7 mouse cellular contexts compared by ENCODE assay signal in the genomic region with DNA sequence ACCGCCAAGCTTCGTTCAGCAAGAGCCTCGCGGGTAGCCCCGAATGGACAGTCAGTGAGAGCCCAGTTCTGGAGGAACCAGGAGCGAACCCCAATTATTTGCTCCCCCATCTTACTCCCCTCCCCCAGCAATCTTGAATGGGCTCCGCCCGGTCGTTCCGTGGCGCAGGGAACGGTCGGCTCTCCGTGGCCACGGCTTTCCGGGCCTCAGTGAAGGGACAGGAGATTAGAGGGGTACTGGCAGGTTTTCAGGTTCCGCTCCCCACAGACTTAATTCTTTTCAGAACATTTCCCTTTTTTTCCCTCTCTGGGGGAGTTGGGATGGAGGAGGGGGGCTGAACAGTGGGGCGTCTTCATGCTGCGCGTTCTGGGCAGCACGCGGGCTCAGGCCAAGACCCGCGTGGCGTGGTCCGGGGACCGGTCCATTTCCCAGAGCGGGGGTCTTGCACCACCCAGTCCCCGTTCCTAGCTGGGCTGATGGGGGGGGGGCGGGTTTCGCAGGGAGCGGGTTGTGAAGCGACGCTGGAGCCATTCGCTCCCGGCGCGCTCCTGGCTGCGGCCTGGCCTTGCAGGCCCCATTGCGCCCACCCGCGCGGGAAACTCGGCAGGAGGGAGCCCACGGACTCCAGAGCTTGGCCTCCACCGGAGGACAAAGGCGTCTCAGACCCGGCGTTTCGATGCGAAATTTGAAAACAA. TPM values are rescaled to one million over a fixed set of nuclear protein-coding genes. Genes with fewer than 3 reads are reported as not detected.
DNase-seq lines count a peak whose midpoint lies in the region; ATAC-seq and TF ChIP-seq lines count a peak whose summit lies in the region.

No protein-coding gene starts in this region.

- peak overlapping the region; percentile 98 for H3K4me2 ChIP-seq in midbrain, embryonic 13.5 days (replicated peaks)

- under 1% methylated on average over 51 of the region's 51 CpGs for WGBS in spleen, adult 2 months
- under 1% methylated on average over 50 of the region's 51 CpGs for WGBS in midbrain, embryonic 13.5 days

- no peaks in the 10 kb centered on the region for H3K9me3 ChIP-seq in midbrain, embryonic 13.5 days

- H3K4me3 ChIP-seq in spleen, adult 2 months (ENCODE audit: extremely low read depth, insufficient read depth, insufficient read length) = peak overlapping the region; percentile 43
- peak overlapping the region; percentile 66 for H3K4me3 ChIP-seq in midbrain, embryonic 13.5 days (replicated peaks)

- H3K27ac ChIP-seq in spleen, adult 2 months (ENCODE audit: insufficient read depth, low read length) = peak overlapping the region; percentile 56; the same call in 1 of the 2 replicates
- peak overlapping the region; percentile 100 for H3K27ac ChIP-seq in midbrain, embryonic 13.5 days

- H3K4me1 ChIP-seq in spleen, adult 2 months (ENCODE audit: control insufficient read depth, insufficient read depth, insufficient read length) = peaks cover 26% of the 10 kb centered on the region
- peaks cover 28% of the 10 kb centered on the region for H3K4me1 ChIP-seq in midbrain, embryonic 13.5 days (replicated peaks)

- no peaks in the 10 kb centered on the region for H3K36me3 ChIP-seq in spleen, adult 2 months (ENCODE audit: control insufficient read depth, insufficient read depth, low read length)
- peaks cover 7% of the 10 kb centered on the region for H3K36me3 ChIP-seq in midbrain, embryonic 13.5 days

- peak overlapping the region; percentile 100 for H3K9ac ChIP-seq in midbrain, embryonic 13.5 days (replicated peaks)

- TF ChIP-seq POLR2A in spleen, adult 2 months (IDR thresholded peaks at IDR 0.05; ENCODE audit: low read depth, low read length) = no peak

- ATAC-seq in midbrain, embryonic 13.5 days = no peak

- no peak for TF ChIP-seq CTCF in spleen, adult 2 months (IDR thresholded peaks at IDR 0.05; ENCODE audit: extremely low read depth, insufficient read depth, insufficient read length, insufficient replicate concordance)

- H3K27me3 ChIP-seq in spleen, adult 2 months (ENCODE audit: control insufficient read depth, insufficient read depth, low read length) = peaks cover 57% of the 10 kb centered on the region
- H3K27me3 ChIP-seq in midbrain, embryonic 13.5 days = no peaks in the 10 kb centered on the region

- DNase-seq in spleen, adult 2 months (ENCODE audit: low read depth in 1 of 2, low spot score in 2 of 2) = no peak
- DNase-seq in spleen, postnatal 14 days (ENCODE audit: low spot score in 2 of 2) = no peak
- peak; percentile 78 for DNase-seq in cerebellum, adult 9-11 months
- peak; percentile 45 to 59 for DNase-seq in heart, adult 9 months (ENCODE audit: low spot score in 2 of 2)
- peak; percentile 58 to 66 for DNase-seq in layer of hippocampus, postnatal 36 days
- DNase-seq in thymus, postnatal 25 days = peak; percentile 44

RNA-seq across cellular contexts. Expression of a gene that starts 0.8 kb away (rescaled TPM):
- 3.6 and 4.0 TPM in 2 replicates for polyA plus RNA-seq in spleen, adult 2 months (2012; rRNA removed)
- total RNA-seq in layer of hippocampus, postnatal 36 days (2021) = 10 to 100 TPM; 19.6 to 20.0 TPM
- polyA plus RNA-seq in midbrain, embryonic 13.5 days (2015; fragmentation: Nextera tagmentation; extraction: Ambion mirVana) = 17.4 and 19.5 TPM in 2 replicates

Comparison
In these comparisons a context has a peak if more than half of its experiments do, and no peak if none do; other contexts are left out.
1. DNase-seq: peak in cerebellum, adult 9-11 months (single experiment), heart, adult 9 months (2 of 2), layer of hippocampus, postnatal 36 days (2 of 2) and thymus, postnatal 25 days (single experiment); none in spleen, adult 2 months (0 of 2) and spleen, postnatal 14 days (0 of 2).